ENCODE assay signal across 8 mouse cellular contexts in genomic region chr11:21239763-21240509, GRCm38 (mm10). TPM values are rescaled to one million over a fixed set of nuclear protein-coding genes. Genes with fewer than 3 reads are reported as not detected.
DNase-seq lines count a peak whose midpoint lies in the region; ATAC-seq and TF ChIP-seq lines count a peak whose summit lies in the region.

No protein-coding gene starts in this region.

- H3K36me3 ChIP-seq in neural tube, embryonic 12.5 days, result no peaks in the 10 kb centered on the region

- TF ChIP-seq POLR2A in cortical plate, adult 2 months (IDR thresholded peaks at IDR 0.05; ENCODE audit: extremely low read depth, insufficient read depth, low read length), result no peak

- TF ChIP-seq CTCF in left cerebral cortex, adult 2 months (IDR thresholded peaks at IDR 0.05), result no peak
- no peak for TF ChIP-seq CTCF in cortical plate, adult 2 months (IDR thresholded peaks at IDR 0.05; ENCODE audit: extremely low read depth, insufficient read depth, low read length)

- H3K9ac ChIP-seq in neural tube, embryonic 12.5 days, result peak overlapping the region; percentile 99

- ATAC-seq in neural tube, embryonic 12.5 days (ENCODE audit: low FRiP score, low read depth), result no peak

- H3K9me3 ChIP-seq in neural tube, embryonic 12.5 days, result no peaks in the 10 kb centered on the region

- H3K4me1 ChIP-seq in cortical plate, adult 2 months (ENCODE audit: control insufficient read depth, insufficient read depth, low read length), result peaks cover 2% of the 10 kb centered on the region; the same call in 1 of the 2 replicates
- H3K4me1 ChIP-seq in neural tube, embryonic 12.5 days, result peaks cover 5% of the 10 kb centered on the region; the same call in 1 of the 2 replicates

- intact Hi-C loops in left cerebral cortex, adult 2 months (cut with DNase I), result loop anchor here (1.0 to 2.0 kb wide), 2 partner anchors 131 to 147 kb away; partner anchors contain the start of gene Ugp2

- H3K27ac ChIP-seq in left cerebral cortex, adult 2 months, result peak overlapping the region; percentile 84
- no peak overlapping the region for H3K27ac ChIP-seq in cortical plate, adult 2 months (ENCODE audit: insufficient read depth, low read length)
- H3K27ac ChIP-seq in neural tube, embryonic 12.5 days, result peak overlapping the region; percentile 95; the same call in 1 of the 2 replicates

- no peaks in the 10 kb centered on the region for H3K27me3 ChIP-seq in neural tube, embryonic 12.5 days (replicated peaks)

- 35% methylated on average over 7 of the region's 7 CpGs for WGBS in neural tube, embryonic 12.5 days

- H3K4me3 ChIP-seq in left cerebral cortex, adult 2 months, result peak overlapping the region; percentile 83
- peak overlapping the region; percentile 74 for H3K4me3 ChIP-seq in cortical plate, adult 2 months (ENCODE audit: insufficient read depth, low read length)
- H3K4me3 ChIP-seq in neural tube, embryonic 12.5 days, result peak overlapping the region; percentile 99

- peak overlapping the region; percentile 68 for H3K4me2 ChIP-seq in neural tube, embryonic 12.5 days (replicated peaks)

- no peak for DNase-seq in left cerebral cortex, adult 2 months (ENCODE audit: extremely low spot score in 1 of 2, low spot score in 2 of 2)
- no peak for DNase-seq in left cerebral cortex, adult 8-10 months (ENCODE audit: low spot score in 2 of 2)
- peak; percentile 67 for DNase-seq in induced T-regulatory cell, adult 2 months (ENCODE audit: low read depth)
- no peak for DNase-seq in gastrocnemius, adult 18-20 months (ENCODE audit: low spot score)
- no peak for DNase-seq in layer of hippocampus, postnatal 14 days (ENCODE audit: low spot score in 2 of 2)
- DNase-seq in layer of hippocampus, adult 18-20 months (ENCODE audit: low spot score in 2 of 2), result no peak

RNA-seq across cellular contexts. Expression of gene Vps54, which starts 0.9 kb away (rescaled TPM):
- 10 to 100 TPM; 30.7 to 32.1 TPM for total RNA-seq in left cerebral cortex, adult 2 months (2021)
- 10 to 100 TPM; 26.8 to 31.2 (median 28.0) TPM for total RNA-seq in left cerebral cortex, adult 8-10 months (2022)
- polyA plus RNA-seq in cortical plate, adult 2 months (2012; rRNA removed), result 22.9 and 25.2 TPM in 2 replicates
- polyA plus RNA-seq in neural tube, embryonic 12.5 days (2016; fragmentation: Nextera tagmentation; extraction: Ambion mirVana), result 16.6 and 17.1 TPM in 2 replicates
- total RNA-seq in gastrocnemius, adult 18-20 months (2021), result 10 to 100 TPM; 19.9 to 21.0 TPM
- total RNA-seq in layer of hippocampus, postnatal 14 days (2021), result 10 to 100 TPM; 25.2 to 26.1 TPM
- 10 to 100 TPM; 24.4 to 27.3 TPM for total RNA-seq in layer of hippocampus, adult 18-20 months (2021)
